Mouse (Mus musculus): ENCODE results near the gene Ccdc85c.

- no peak for TF ChIP-seq CTCF (IDR thresholded peaks at IDR 0.05; ENCODE audit: low read depth)
- no peak for TF ChIP-seq EP300 (IDR thresholded peaks at IDR 0.05; ENCODE audit: low read depth)
Measured at GRCm38 (mm10) chr12:108269699-108270098, 5.5 kb downstream of the Ccdc85c start.
